Mouse (Mus musculus): ENCODE results near the gene Tent4b. TPM values are rescaled to one million over a fixed set of nuclear protein-coding genes. Genes with fewer than 3 reads are reported as not detected.

The Tent4b gene
- polyA plus RNA-seq, 1 experiment from 2014 or later: 14.5 TPM

- Histone ChIP-seq H3K4me2 (replicated peaks; ENCODE audit: low read depth, low read length) (no peak overlapping the region), H3K36me3 (ENCODE audit: control insufficient read depth, insufficient read depth, low read length) (no peaks in the 10 kb centered on the region), H3K4me3 (ENCODE audit: low read depth, low read length) (no peak overlapping the region), H3K4me1 (replicated peaks; ENCODE audit: control insufficient read depth, insufficient read depth, low read length) (no peaks in the 10 kb centered on the region), H3K9me3 (ENCODE audit: control insufficient read depth, low read length) (no peaks in the 10 kb centered on the region), H3K27ac (ENCODE audit: low read depth, low read length) (no peak overlapping the region), H3K27me3 (ENCODE audit: control insufficient read depth, insufficient read depth, low read length) (no peaks in the 10 kb centered on the region), H3K9ac (ENCODE audit: low read depth, low read length) (no peak overlapping the region)
- ATAC-seq (ENCODE audit: low FRiP score): no peak
- DNase-seq (ENCODE audit: low spot score): no peak
- 55% methylated on average over 1 of the region's 1 CpGs for WGBS
These were observed 90.9 kb downstream of the Tent4b start for GRCm38 (mm10) chr8:88289901-88290300.

GRCm38 (mm10) chr8:88290326-88291304 is 91.6 kb downstream of the Tent4b start:
- Histone ChIP-seq H3K9ac (ENCODE audit: low read depth, low read length) (no peak overlapping the region), H3K27me3 (ENCODE audit: control insufficient read depth, insufficient read depth, low read length) (no peaks in the 10 kb centered on the region), H3K36me3 (ENCODE audit: control insufficient read depth, insufficient read depth, low read length) (no peaks in the 10 kb centered on the region), H3K4me2 (replicated peaks; ENCODE audit: low read depth, low read length) (no peak overlapping the region), H3K4me3 (ENCODE audit: low read depth, low read length) (no peak overlapping the region), H3K4me1 (replicated peaks; ENCODE audit: control insufficient read depth, insufficient read depth, low read length) (no peaks in the 10 kb centered on the region), H3K9me3 (ENCODE audit: control insufficient read depth, low read length) (no peaks in the 10 kb centered on the region), H3K27ac (ENCODE audit: low read depth, low read length) (no peak overlapping the region)
- WGBS: 85% methylated on average over 13 of the region's 13 CpGs
- no peak for ATAC-seq (ENCODE audit: low FRiP score)
- no peak for DNase-seq (ENCODE audit: low spot score)

- no peak for ATAC-seq (ENCODE audit: low FRiP score)
- H3K4me2 ChIP-seq (replicated peaks; ENCODE audit: low read depth, low read length): no peak overlapping the region
- no peaks in the 10 kb centered on the region for H3K36me3 ChIP-seq (ENCODE audit: control insufficient read depth, insufficient read depth, low read length)
- H3K9me3 ChIP-seq (ENCODE audit: control insufficient read depth, low read length): no peaks in the 10 kb centered on the region
- no peak overlapping the region for H3K9ac ChIP-seq (ENCODE audit: low read depth, low read length)
- no peak for DNase-seq (ENCODE audit: low spot score)
- no peak overlapping the region for H3K4me3 ChIP-seq (ENCODE audit: low read depth, low read length)
- H3K27ac ChIP-seq (ENCODE audit: low read depth, low read length): no peak overlapping the region
- H3K4me1 ChIP-seq (replicated peaks; ENCODE audit: control insufficient read depth, insufficient read depth, low read length): no peaks in the 10 kb centered on the region
- 92% methylated on average over 11 of the region's 11 CpGs for WGBS
- no peaks in the 10 kb centered on the region for H3K27me3 ChIP-seq (ENCODE audit: control insufficient read depth, insufficient read depth, low read length)
These were observed 92.3 kb downstream of the Tent4b start for GRCm38 (mm10) chr8:88291305-88291690.

- DNase-seq (ENCODE audit: low spot score) (no peak), ATAC-seq (ENCODE audit: low FRiP score) (no peak)
- Histone ChIP-seq H3K4me3 (ENCODE audit: low read depth, low read length) (no peak overlapping the region), H3K27ac (ENCODE audit: low read depth, low read length) (no peak overlapping the region), H3K9ac (ENCODE audit: low read depth, low read length) (no peak overlapping the region), H3K27me3 (ENCODE audit: control insufficient read depth, insufficient read depth, low read length) (no peaks in the 10 kb centered on the region), H3K36me3 (ENCODE audit: control insufficient read depth, insufficient read depth, low read length) (no peaks in the 10 kb centered on the region), H3K4me2 (replicated peaks; ENCODE audit: low read depth, low read length) (no peak overlapping the region), H3K4me1 (replicated peaks; ENCODE audit: control insufficient read depth, insufficient read depth, low read length) (no peaks in the 10 kb centered on the region), H3K9me3 (ENCODE audit: control insufficient read depth, low read length) (no peaks in the 10 kb centered on the region)
- 83% methylated on average over 3 of the region's 3 CpGs for WGBS
These were observed 93.9 kb downstream of the Tent4b start for GRCm38 (mm10) chr8:88292926-88293325.

- WGBS: 85% methylated on average over 9 of the region's 9 CpGs
- no peak for ATAC-seq (ENCODE audit: low FRiP score)
- no peak overlapping the region for H3K27ac ChIP-seq (ENCODE audit: low read depth, low read length)
- H3K9ac ChIP-seq (ENCODE audit: low read depth, low read length): no peak overlapping the region
- no peaks in the 10 kb centered on the region for H3K36me3 ChIP-seq (ENCODE audit: control insufficient read depth, insufficient read depth, low read length)
- H3K4me3 ChIP-seq (ENCODE audit: low read depth, low read length): no peak overlapping the region
- H3K27me3 ChIP-seq (ENCODE audit: control insufficient read depth, insufficient read depth, low read length): no peaks in the 10 kb centered on the region
- DNase-seq (ENCODE audit: low spot score): no peak
- no peak overlapping the region for H3K4me2 ChIP-seq (replicated peaks; ENCODE audit: low read depth, low read length)
- no peaks in the 10 kb centered on the region for H3K4me1 ChIP-seq (replicated peaks; ENCODE audit: control insufficient read depth, insufficient read depth, low read length)
- no peaks in the 10 kb centered on the region for H3K9me3 ChIP-seq (ENCODE audit: control insufficient read depth, low read length)
These were observed 94.8 kb downstream of the Tent4b start for GRCm38 (mm10) chr8:88293590-88294356.

GRCm38 (mm10) chr8:88294977-88295376 is 96.0 kb downstream of the Tent4b start:
- H3K4me3 ChIP-seq (ENCODE audit: low read depth, low read length): no peak overlapping the region
- H3K9ac ChIP-seq (ENCODE audit: low read depth, low read length): no peak overlapping the region
- H3K27me3 ChIP-seq (ENCODE audit: control insufficient read depth, insufficient read depth, low read length): no peaks in the 10 kb centered on the region
- WGBS: 85% methylated on average over 2 of the region's 2 CpGs
- DNase-seq (ENCODE audit: low spot score): no peak
- no peaks in the 10 kb centered on the region for H3K9me3 ChIP-seq (ENCODE audit: control insufficient read depth, low read length)
- no peak for ATAC-seq (ENCODE audit: low FRiP score)
- no peaks in the 10 kb centered on the region for H3K4me1 ChIP-seq (replicated peaks; ENCODE audit: control insufficient read depth, insufficient read depth, low read length)
- no peak overlapping the region for H3K4me2 ChIP-seq (replicated peaks; ENCODE audit: low read depth, low read length)
- no peak overlapping the region for H3K27ac ChIP-seq (ENCODE audit: low read depth, low read length)
- H3K36me3 ChIP-seq (ENCODE audit: control insufficient read depth, insufficient read depth, low read length): no peaks in the 10 kb centered on the region

GRCm38 (mm10) chr8:88297976-88298732 is 99.1 kb downstream of the Tent4b start:
- no peaks in the 10 kb centered on the region for H3K9me3 ChIP-seq (ENCODE audit: control insufficient read depth, low read length)
- no peaks in the 10 kb centered on the region for H3K36me3 ChIP-seq (ENCODE audit: control insufficient read depth, insufficient read depth, low read length)
- H3K27ac ChIP-seq (ENCODE audit: low read depth, low read length): no peak overlapping the region
- H3K4me2 ChIP-seq (replicated peaks; ENCODE audit: low read depth, low read length): no peak overlapping the region
- no peak for DNase-seq (ENCODE audit: low spot score)
- no peak overlapping the region for H3K9ac ChIP-seq (ENCODE audit: low read depth, low read length)
- no peak for ATAC-seq (ENCODE audit: low FRiP score)
- WGBS: 67% methylated on average over 12 of the region's 12 CpGs
- peaks cover 2% of the 10 kb centered on the region for H3K4me1 ChIP-seq (replicated peaks; ENCODE audit: control insufficient read depth, insufficient read depth, low read length)
- H3K4me3 ChIP-seq (ENCODE audit: low read depth, low read length): no peak overlapping the region
- no peaks in the 10 kb centered on the region for H3K27me3 ChIP-seq (ENCODE audit: control insufficient read depth, insufficient read depth, low read length)

- no peaks in the 10 kb centered on the region for H3K36me3 ChIP-seq (ENCODE audit: control insufficient read depth, insufficient read depth, low read length)
- WGBS: 93% methylated on average over 10 of the region's 10 CpGs
- H3K27me3 ChIP-seq (ENCODE audit: control insufficient read depth, insufficient read depth, low read length): no peaks in the 10 kb centered on the region
- DNase-seq (ENCODE audit: low spot score): no peak
- H3K4me3 ChIP-seq (ENCODE audit: low read depth, low read length): no peak overlapping the region
- no peak overlapping the region for H3K4me2 ChIP-seq (replicated peaks; ENCODE audit: low read depth, low read length)
- no peak overlapping the region for H3K9ac ChIP-seq (ENCODE audit: low read depth, low read length)
- H3K27ac ChIP-seq (ENCODE audit: low read depth, low read length): no peak overlapping the region
- ATAC-seq (ENCODE audit: low FRiP score): no peak
- no peaks in the 10 kb centered on the region for H3K9me3 ChIP-seq (ENCODE audit: control insufficient read depth, low read length)
- peaks cover 2% of the 10 kb centered on the region for H3K4me1 ChIP-seq (replicated peaks; ENCODE audit: control insufficient read depth, insufficient read depth, low read length)
These were observed 99.7 kb downstream of the Tent4b start for GRCm38 (mm10) chr8:88298733-88299103.

Data from hindbrain, embryonic 11.5 days (tissue).